Comparison of ENCODE assay signal across 8 mouse cellular contexts in genomic region chr8:84788896-84789295, GRCm38 (mm10). TPM values are rescaled to one million over a fixed set of nuclear protein-coding genes. Genes with fewer than 3 reads are reported as not detected.
DNase-seq lines count a peak whose midpoint lies in the region; ATAC-seq lines count a peak whose summit lies in the region.

No protein-coding gene starts in this region.

- 0 out of 2 replicates have a peak overlapping the region, but pooled peaks have one; percentile 17 for H3K9ac ChIP-seq in embryonic facial prominence, embryonic 14.5 days (ENCODE audit: low read depth, low read length)
- H3K9ac ChIP-seq in stomach, embryonic 14.5 days (replicated peaks; ENCODE audit: low read depth, low read length): no peak overlapping the region

- no peak overlapping the region for H3K4me3 ChIP-seq in heart, embryonic 10.5 days
- H3K4me3 ChIP-seq in embryonic facial prominence, embryonic 14.5 days (ENCODE audit: low read depth, low read length): 0 out of 2 replicates have a peak overlapping the region, but pooled peaks have one; percentile 2
- H3K4me3 ChIP-seq in stomach, embryonic 14.5 days (ENCODE audit: low read depth, low read length): no peak overlapping the region

- ATAC-seq in embryonic facial prominence, embryonic 14.5 days (ENCODE audit: low read depth): peak; percentile 26; the same call in 1 of the 2 replicates
- ATAC-seq in stomach, embryonic 14.5 days (ENCODE audit: insufficient number of reproducible peaks, insufficient read depth, low FRiP score, low read depth): no peak

- H3K4me2 ChIP-seq in embryonic facial prominence, embryonic 14.5 days (ENCODE audit: low read depth, low read length): peak overlapping the region; percentile 30
- 0 out of 2 replicates have a peak overlapping the region, but pooled peaks have one; percentile 14 for H3K4me2 ChIP-seq in stomach, embryonic 14.5 days (replicated peaks; ENCODE audit: low read depth, low read length)

- no peaks in the 10 kb centered on the region for H3K36me3 ChIP-seq in heart, embryonic 10.5 days
- peaks cover 8% of the 10 kb centered on the region; the same call in 1 of the 2 replicates for H3K36me3 ChIP-seq in embryonic facial prominence, embryonic 14.5 days (ENCODE audit: control insufficient read depth, insufficient read depth, low read length)
- H3K36me3 ChIP-seq in stomach, embryonic 14.5 days (ENCODE audit: control insufficient read depth, insufficient read depth, low read length): no peaks in the 10 kb centered on the region; the same call in 1 of the 2 replicates

- peaks cover 32% of the 10 kb centered on the region for H3K4me1 ChIP-seq in heart, embryonic 10.5 days
- peaks cover 75% of the 10 kb centered on the region for H3K4me1 ChIP-seq in embryonic facial prominence, embryonic 14.5 days (ENCODE audit: control insufficient read depth, insufficient read depth, low read length)
- H3K4me1 ChIP-seq in stomach, embryonic 14.5 days (ENCODE audit: control insufficient read depth, insufficient read depth, low read length): peaks cover 61% of the 10 kb centered on the region

- 14% methylated on average over 11 of the region's 11 CpGs for WGBS in heart, embryonic 10.5 days
- 4% methylated on average over 11 of the region's 11 CpGs for WGBS in embryonic facial prominence, embryonic 14.5 days
- 19% methylated on average over 11 of the region's 11 CpGs for WGBS in stomach, embryonic 14.5 days

- no peaks in the 10 kb centered on the region for H3K9me3 ChIP-seq in heart, embryonic 10.5 days
- H3K9me3 ChIP-seq in embryonic facial prominence, embryonic 14.5 days (ENCODE audit: control insufficient read depth, low read length): no peaks in the 10 kb centered on the region
- H3K9me3 ChIP-seq in stomach, embryonic 14.5 days (ENCODE audit: control insufficient read depth, low read depth, low read length): no peaks in the 10 kb centered on the region

- DNase-seq in heart, adult 11 months: peak; percentile 98
- DNase-seq in heart, embryonic 10.5 days (ENCODE audit: low spot score): no peak
- peak; percentile 58 for DNase-seq in 3134 (ENCODE audit: extremely low read depth, insufficient read length, low spot score)
- peak; percentile 92 for DNase-seq in embryonic facial prominence, embryonic 14.5 days (ENCODE audit: low spot score)
- peak; percentile 76 for DNase-seq in kidney, adult 9 months
- no peak for DNase-seq in embryo, embryonic 10 days (ENCODE audit: low spot score)
- no peak for DNase-seq in thymus, adult 18-20 months

- H3K27me3 ChIP-seq in heart, embryonic 10.5 days (ENCODE audit: insufficient read depth, poor library complexity, severe bottlenecking): peaks cover 100% of the 10 kb centered on the region
- H3K27me3 ChIP-seq in embryonic facial prominence, embryonic 14.5 days (replicated peaks; ENCODE audit: control insufficient read depth, insufficient read depth, low read length): peaks cover 49% of the 10 kb centered on the region
- peaks cover 45% of the 10 kb centered on the region for H3K27me3 ChIP-seq in stomach, embryonic 14.5 days (ENCODE audit: control insufficient read depth, insufficient read depth, low read length)

- H3K27ac ChIP-seq in heart, embryonic 10.5 days: no peak overlapping the region
- H3K27ac ChIP-seq in embryonic facial prominence, embryonic 14.5 days (replicated peaks; ENCODE audit: low read depth, low read length): peak overlapping the region; percentile 65
- no peak overlapping the region for H3K27ac ChIP-seq in stomach, embryonic 14.5 days (ENCODE audit: low read length)

RNA-seq across cellular contexts. Expression of gene Nfix, which starts 11.2 kb away (rescaled TPM):
- polyA plus RNA-seq in heart, embryonic 10.5 days (2016; fragmentation: Nextera tagmentation; extraction: Ambion mirVana): 0.87 and 2.1 TPM in 2 replicates
- polyA plus RNA-seq in embryonic facial prominence, embryonic 14.5 days (2014; fragmentation: Nextera tagmentation; extraction: Ambion mirVana): 64.0 and 67.4 TPM in 2 replicates
- 37.8 and 40.5 TPM in 2 replicates for polyA plus RNA-seq in stomach, embryonic 14.5 days (2014; fragmentation: Nextera tagmentation; extraction: Ambion mirVana)

RNA-seq across cellular contexts. Expression of gene Dand5, which starts 33.7 kb away (rescaled TPM):
- polyA plus RNA-seq in heart, embryonic 10.5 days (2016; fragmentation: Nextera tagmentation; extraction: Ambion mirVana): 5.3 TPM in 2 replicates
- polyA plus RNA-seq in embryonic facial prominence, embryonic 14.5 days (2014; fragmentation: Nextera tagmentation; extraction: Ambion mirVana): 5.8 and 6.8 TPM in 2 replicates
- 7.1 and 7.6 TPM in 2 replicates for polyA plus RNA-seq in stomach, embryonic 14.5 days (2014; fragmentation: Nextera tagmentation; extraction: Ambion mirVana)

RNA-seq across cellular contexts. Expression of gene Gadd45gip1, which starts 42.4 kb away (rescaled TPM):
- polyA plus RNA-seq in heart, embryonic 10.5 days (2016; fragmentation: Nextera tagmentation; extraction: Ambion mirVana): 57.3 and 60.5 TPM in 2 replicates
- 41.3 and 41.5 TPM in 2 replicates for polyA plus RNA-seq in embryonic facial prominence, embryonic 14.5 days (2014; fragmentation: Nextera tagmentation; extraction: Ambion mirVana)
- polyA plus RNA-seq in stomach, embryonic 14.5 days (2014; fragmentation: Nextera tagmentation; extraction: Ambion mirVana): 49.5 and 50.5 TPM in 2 replicates

RNA-seq across cellular contexts. Expression of gene Rad23a, which starts 51.6 kb away (rescaled TPM):
- 137 and 154 TPM in 2 replicates for polyA plus RNA-seq in heart, embryonic 10.5 days (2016; fragmentation: Nextera tagmentation; extraction: Ambion mirVana)
- polyA plus RNA-seq in embryonic facial prominence, embryonic 14.5 days (2014; fragmentation: Nextera tagmentation; extraction: Ambion mirVana): 109 and 111 TPM in 2 replicates
- polyA plus RNA-seq in stomach, embryonic 14.5 days (2014; fragmentation: Nextera tagmentation; extraction: Ambion mirVana): 119 and 125 TPM in 2 replicates

RNA-seq across cellular contexts. Expression of gene Calr, which starts 57.8 kb away (rescaled TPM):
- 881 and 1,047 TPM in 2 replicates for polyA plus RNA-seq in heart, embryonic 10.5 days (2016; fragmentation: Nextera tagmentation; extraction: Ambion mirVana)
- polyA plus RNA-seq in embryonic facial prominence, embryonic 14.5 days (2014; fragmentation: Nextera tagmentation; extraction: Ambion mirVana): 805 and 891 TPM in 2 replicates
- 669 and 791 TPM in 2 replicates for polyA plus RNA-seq in stomach, embryonic 14.5 days (2014; fragmentation: Nextera tagmentation; extraction: Ambion mirVana)

Comparison
In these comparisons a context has a peak if more than half of its experiments do, and no peak if none do; other contexts are left out.
1. DNase-seq: peak in heart, adult 11 months (single experiment), 3134 (single experiment), embryonic facial prominence, embryonic 14.5 days (single experiment) and kidney, adult 9 months (single experiment); none in heart, embryonic 10.5 days (single experiment), embryo, embryonic 10 days (single experiment) and thymus, adult 18-20 months (0 of 2).
2. RNA of gene Nfix, which starts 11.2 kb away (polyA plus RNA-seq): 64.0 to 67.4 TPM in embryonic facial prominence, embryonic 14.5 days and 37.8 to 40.5 TPM in stomach, embryonic 14.5 days; 0.87 to 2.1 TPM in heart, embryonic 10.5 days; every median in the first group is over 10 times any median in the second.